Mouse (Mus musculus) G1E (cell line): ENCODE data around the gene Man2a2.

Experiments used
- CTCF ChIP-seq: IDR thresholded peaks from 2 replicates; pipeline ENCODE4 v1.5.1; 2012; ENCODE audit warnings: low read depth, low read length, inconsistent platforms, mixed read lengths
- GATA1 ChIP-seq: IDR thresholded peaks from 2 replicates; pipeline ENCODE4 v1.6.1; 2012; ENCODE audit warnings: borderline replicate concordance, low read length, inconsistent platforms, mixed read lengths
- GATA2 ChIP-seq: IDR thresholded peaks from 2 replicates; pipeline ENCODE4 v1.6.1; 2012; ENCODE audit warnings: low read depth, low read length, inconsistent platforms, borderline replicate concordance
- POLR2AphosphoS5 ChIP-seq: IDR thresholded peaks from 2 replicates; pipeline ENCODE4 v1.6.1; 2012; ENCODE audit warnings: low read depth, low read length, inconsistent platforms; ENCODE audit not compliant: insufficient replicate concordance

- TF ChIP-seq CTCF (no peak), GATA2 (no peak), POLR2AphosphoS5 (no peak), GATA1 (no peak)
These were observed 24.3 kb downstream of the Man2a2 start for GRCm38 (mm10) chr7:80346830-80347229.
